Mouse (Mus musculus): ENCODE results near the gene Drap1.

The Drap1 gene

GRCm38 (mm10) chr19:5388011-5388441 is 36.8 kb downstream of the Drap1 start:
- DNase-seq (ENCODE audit: inconsistent age in 2 of 2, low spot score in 1 of 2), result no peak

DNA sequence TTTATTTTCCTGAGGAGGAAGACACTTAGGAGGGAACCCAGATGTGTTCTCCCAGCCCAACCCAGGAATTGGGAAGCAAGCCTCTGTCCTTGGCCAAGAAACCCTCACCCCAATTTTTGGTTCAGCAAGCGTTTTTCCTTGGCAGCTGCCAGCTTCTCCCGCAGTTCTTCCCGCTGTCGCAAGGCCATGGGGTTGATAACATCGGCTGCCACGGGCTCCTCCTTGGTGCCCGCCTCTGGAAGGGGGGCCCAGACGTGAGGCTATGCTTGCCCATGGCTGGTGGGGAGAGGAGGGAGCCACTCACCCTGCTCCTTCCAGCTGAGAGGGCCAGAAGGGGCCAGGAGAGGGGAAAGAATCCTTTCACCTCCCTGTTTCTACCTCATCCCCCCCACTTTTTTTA is 40.1 kb downstream of the Drap1 start:
- DNase-seq (ENCODE audit: inconsistent age in 2 of 2, low spot score in 1 of 2), result no peak

DNA sequence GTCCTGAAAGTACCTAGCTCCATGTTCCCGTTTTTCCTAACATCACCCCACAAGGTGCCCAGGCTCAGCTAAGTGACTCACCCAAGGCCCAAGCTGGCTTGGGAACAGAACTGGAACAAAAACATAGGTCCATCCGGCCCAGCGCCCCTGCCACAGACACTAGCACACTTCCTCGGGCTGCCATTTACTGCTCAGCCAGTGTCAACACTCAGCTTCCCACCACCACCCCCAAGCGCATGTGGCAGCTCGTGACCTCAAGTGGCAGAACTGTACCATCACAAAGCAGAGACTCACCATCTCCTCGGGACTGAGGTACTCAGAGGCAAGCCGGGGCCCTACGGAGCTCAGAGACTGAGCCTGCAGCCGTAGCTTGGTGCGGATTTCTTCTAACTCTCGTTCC is 41.5 kb downstream of the Drap1 start:
- no peak for DNase-seq (ENCODE audit: inconsistent age in 2 of 2, low spot score in 1 of 2)

- DNase-seq (ENCODE audit: inconsistent age in 2 of 2, low spot score in 1 of 2), result no peak
Observed at GRCm38 (mm10) chr19:5377446-5377845, 47.3 kb downstream of the Drap1 start.

DNA sequence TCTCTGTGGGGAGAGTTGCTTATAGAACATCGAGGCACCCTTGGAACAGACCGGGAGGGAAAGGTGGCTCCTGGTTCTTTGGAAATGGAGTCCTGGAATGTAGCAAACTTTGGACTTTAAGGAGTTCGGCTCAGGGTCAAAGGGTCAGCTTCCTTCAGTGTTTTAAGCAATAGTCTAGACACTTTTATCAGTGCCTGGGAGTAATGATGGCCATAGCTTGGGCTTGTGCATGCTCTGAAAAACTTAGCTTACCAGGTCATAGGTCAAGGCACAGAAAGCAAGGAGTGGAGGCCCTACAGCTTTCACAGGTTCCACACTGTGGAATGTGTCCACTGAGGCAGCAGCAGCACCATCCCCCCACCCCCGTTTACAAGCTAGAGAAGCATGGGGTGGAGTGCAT is 50.0 kb downstream of the Drap1 start:
- DNase-seq (ENCODE audit: inconsistent age in 2 of 2, low spot score in 1 of 2), result no peak

DNA sequence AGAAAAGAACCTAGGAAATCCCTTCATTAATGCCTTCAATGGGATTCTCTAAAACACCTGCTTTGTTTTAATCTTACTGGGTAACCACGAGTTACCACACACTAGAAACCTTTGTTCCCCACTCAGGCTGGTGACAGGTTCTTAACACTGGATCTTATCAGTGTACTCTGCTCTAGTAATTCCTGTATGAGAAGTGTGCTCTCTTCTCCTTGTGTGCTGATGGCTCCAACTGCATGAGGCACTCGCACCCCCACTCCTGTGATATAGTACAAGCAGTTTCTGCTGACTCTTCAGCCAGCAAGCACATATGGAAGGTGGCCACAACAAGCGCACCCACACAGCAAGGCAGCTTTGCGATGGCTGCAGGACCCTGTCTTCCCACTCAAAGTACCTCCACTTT is 50.6 kb downstream of the Drap1 start:
- no peak for DNase-seq (ENCODE audit: inconsistent age in 2 of 2, low spot score in 1 of 2)
